Mouse (Mus musculus) liver, embryonic 18 days (tissue): ENCODE results near the gene Peg12. TPM values are rescaled to one million over a fixed set of nuclear protein-coding genes. Genes with fewer than 3 reads are reported as not detected.

Experiments used
- polyA plus RNA-seq: library from polyadenylated mRNA; depleted of rRNA; stranded (reverse); fragments of >200 nt; gene quantifications from 2 replicates; pipeline ENCODE4 v1.2.3, GENCODE M21; 2012; rRNA removed

Gene Peg12
- 0.36 and 0.38 TPM in 2 replicates for polyA plus RNA-seq

GRCm38 (mm10) chr7:62463878-62464755, at the start of gene Peg12:
TSS of gene Peg12 (minus strand) at chr7:62464510.

GRCm38 (mm10) chr7:62419493-62420360, 44.6 kb downstream of the Peg12 start, which contains the start of gene Mkrn3:
TSS of gene Mkrn3 (minus strand) at chr7:62420139.

Other genes with a start within 250 kb of the Peg12 start
- 2.0 and 2.3 TPM in 2 replicates for gene Ndn, start 117.9 kb downstream of the Peg12 start, polyA plus RNA-seq
- 0.02 TPM in 2 replicates for gene Magel2, start 87.5 kb downstream of the Peg12 start, polyA plus RNA-seq
- gene Mkrn3, start 44.4 kb downstream of the Peg12 start, polyA plus RNA-seq: 0.42 TPM in 2 replicates